Mouse (Mus musculus): ENCODE results near the gene Tgfbr2. TPM values are rescaled to one million over a fixed set of nuclear protein-coding genes. Genes with fewer than 3 reads are reported as not detected.

Gene Tgfbr2
- polyA plus RNA-seq, 1 experiment from 2014 or later, result 49.7 TPM

- no peak for ATAC-seq (ENCODE audit: low read depth)
- Histone ChIP-seq H3K4me2 (ENCODE audit: low read depth, low read length) (no peak overlapping the region), H3K9ac (ENCODE audit: low read depth, low read length) (no peak overlapping the region), H3K27me3 (replicated peaks; ENCODE audit: control insufficient read depth, insufficient read depth, low read length) (no peaks in the 10 kb centered on the region), H3K27ac (replicated peaks; ENCODE audit: low read depth, low read length) (no peak overlapping the region), H3K36me3 (ENCODE audit: control insufficient read depth, insufficient read depth, low read length) (peaks cover 46% of the 10 kb centered on the region), H3K4me3 (ENCODE audit: low read depth, low read length) (no peak overlapping the region), H3K9me3 (ENCODE audit: control insufficient read depth, low read length) (no peaks in the 10 kb centered on the region), H3K4me1 (ENCODE audit: control insufficient read depth, insufficient read depth, low read length) (peaks cover 5% of the 10 kb centered on the region; the same call in 1 of the 2 replicates)
- DNase-seq (ENCODE audit: low spot score), result no peak
- WGBS, result 74% methylated on average over 7 of the region's 7 CpGs
These were observed 83.9 kb downstream of the Tgfbr2 start for GRCm38 (mm10) chr9:116091101-116091841.

DNA sequence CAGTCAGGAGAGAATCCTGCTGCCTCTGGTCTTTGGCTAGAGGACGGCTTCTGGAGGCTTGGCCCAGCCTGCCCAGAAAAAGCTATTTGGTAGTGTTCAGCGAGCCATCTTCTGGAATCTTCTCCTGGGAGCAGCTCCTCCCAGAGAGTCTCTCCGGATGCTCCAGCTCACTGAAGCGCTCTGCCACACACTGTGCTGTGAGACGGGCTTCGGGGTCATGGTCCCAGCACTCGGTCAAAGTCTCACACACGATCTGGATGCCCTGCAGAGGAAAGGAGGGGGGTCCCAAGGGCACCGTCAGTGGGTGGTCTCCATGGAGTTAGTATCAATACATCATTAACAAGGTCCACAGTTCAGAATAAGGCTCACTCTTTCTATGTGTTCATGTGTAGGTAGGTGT, 84.9 kb downstream of the Tgfbr2 start:
- Histone ChIP-seq H3K4me3 (ENCODE audit: low read depth, low read length) (no peak overlapping the region), H3K4me2 (ENCODE audit: low read depth, low read length) (no peak overlapping the region), H3K9ac (ENCODE audit: low read depth, low read length) (no peak overlapping the region), H3K9me3 (ENCODE audit: control insufficient read depth, low read length) (no peaks in the 10 kb centered on the region), H3K27ac (replicated peaks; ENCODE audit: low read depth, low read length) (no peak overlapping the region), H3K36me3 (ENCODE audit: control insufficient read depth, insufficient read depth, low read length) (peaks cover 43% of the 10 kb centered on the region), H3K4me1 (ENCODE audit: control insufficient read depth, insufficient read depth, low read length) (peaks cover 5% of the 10 kb centered on the region; the same call in 1 of the 2 replicates), H3K27me3 (replicated peaks; ENCODE audit: control insufficient read depth, insufficient read depth, low read length) (no peaks in the 10 kb centered on the region)
- ATAC-seq (ENCODE audit: low read depth) (no peak), DNase-seq (ENCODE audit: low spot score) (no peak)
- 88% methylated on average over 9 of the region's 9 CpGs for WGBS

- 87% methylated on average over 9 of the region's 9 CpGs for WGBS
- H3K36me3 ChIP-seq (ENCODE audit: control insufficient read depth, insufficient read depth, low read length), result peaks cover 43% of the 10 kb centered on the region
- H3K4me2 ChIP-seq (ENCODE audit: low read depth, low read length), result no peak overlapping the region
- no peaks in the 10 kb centered on the region for H3K27me3 ChIP-seq (replicated peaks; ENCODE audit: control insufficient read depth, insufficient read depth, low read length)
- H3K4me1 ChIP-seq (ENCODE audit: control insufficient read depth, insufficient read depth, low read length), result peaks cover 5% of the 10 kb centered on the region; the same call in 1 of the 2 replicates
- DNase-seq (ENCODE audit: low spot score) (no peak), ATAC-seq (ENCODE audit: low read depth) (no peak)
- H3K4me3 ChIP-seq (ENCODE audit: low read depth, low read length), result no peak overlapping the region
- H3K9ac ChIP-seq (ENCODE audit: low read depth, low read length), result no peak overlapping the region
- H3K27ac ChIP-seq (replicated peaks; ENCODE audit: low read depth, low read length), result no peak overlapping the region
- H3K9me3 ChIP-seq (ENCODE audit: control insufficient read depth, low read length), result no peaks in the 10 kb centered on the region
These were observed 86.2 kb downstream of the Tgfbr2 start for GRCm38 (mm10) chr9:116088912-116089311.

- no peaks in the 10 kb centered on the region for H3K27me3 ChIP-seq (replicated peaks; ENCODE audit: control insufficient read depth, insufficient read depth, low read length)
- H3K4me1 ChIP-seq (ENCODE audit: control insufficient read depth, insufficient read depth, low read length), result peaks cover 5% of the 10 kb centered on the region; the same call in 1 of the 2 replicates
- 33% methylated on average over 5 of the region's 5 CpGs for WGBS
- no peak overlapping the region for H3K9ac ChIP-seq (ENCODE audit: low read depth, low read length)
- ATAC-seq (ENCODE audit: low read depth) (no peak), DNase-seq (ENCODE audit: low spot score) (peak; percentile 84)
- no peak overlapping the region for H3K4me2 ChIP-seq (ENCODE audit: low read depth, low read length)
- H3K36me3 ChIP-seq (ENCODE audit: control insufficient read depth, insufficient read depth, low read length), result peaks cover 43% of the 10 kb centered on the region
- no peak overlapping the region for H3K27ac ChIP-seq (replicated peaks; ENCODE audit: low read depth, low read length)
- no peak overlapping the region for H3K4me3 ChIP-seq (ENCODE audit: low read depth, low read length)
- H3K9me3 ChIP-seq (ENCODE audit: control insufficient read depth, low read length), result no peaks in the 10 kb centered on the region
These were observed 87.3 kb downstream of the Tgfbr2 start for GRCm38 (mm10) chr9:116087880-116088279.

DNA sequence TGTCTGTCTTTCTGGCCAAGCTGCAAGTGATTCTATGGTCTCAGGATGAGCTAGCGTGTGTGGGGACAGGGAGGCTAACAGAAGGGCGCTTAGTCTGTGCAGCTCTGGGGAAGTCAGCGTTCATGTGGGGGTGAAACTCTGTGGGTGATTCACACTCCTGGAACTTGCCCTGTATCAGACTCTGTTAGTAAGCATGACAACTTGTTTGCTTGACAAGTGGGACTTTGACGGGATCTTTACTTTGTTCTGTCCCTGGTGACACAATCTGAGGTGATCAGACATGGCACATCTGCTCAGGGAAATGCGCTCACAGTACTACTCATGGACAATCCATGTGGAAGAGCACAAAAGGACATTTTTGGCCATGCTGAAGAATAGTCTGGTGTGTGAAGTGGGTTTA, 87.9 kb downstream of the Tgfbr2 start:
- Histone ChIP-seq H3K36me3 (ENCODE audit: control insufficient read depth, insufficient read depth, low read length) (peaks cover 38% of the 10 kb centered on the region), H3K27ac (replicated peaks; ENCODE audit: low read depth, low read length) (no peak overlapping the region), H3K9ac (ENCODE audit: low read depth, low read length) (no peak overlapping the region), H3K4me2 (ENCODE audit: low read depth, low read length) (no peak overlapping the region), H3K4me1 (ENCODE audit: control insufficient read depth, insufficient read depth, low read length) (peaks cover 5% of the 10 kb centered on the region; the same call in 1 of the 2 replicates), H3K9me3 (ENCODE audit: control insufficient read depth, low read length) (no peaks in the 10 kb centered on the region), H3K27me3 (replicated peaks; ENCODE audit: control insufficient read depth, insufficient read depth, low read length) (no peaks in the 10 kb centered on the region), H3K4me3 (ENCODE audit: low read depth, low read length) (no peak overlapping the region)
- WGBS, result 94% methylated on average over 5 of the region's 5 CpGs
- DNase-seq (ENCODE audit: low spot score) (no peak), ATAC-seq (ENCODE audit: low read depth) (no peak)

- Histone ChIP-seq H3K27me3 (replicated peaks; ENCODE audit: control insufficient read depth, insufficient read depth, low read length) (no peaks in the 10 kb centered on the region), H3K9me3 (ENCODE audit: control insufficient read depth, low read length) (no peaks in the 10 kb centered on the region), H3K4me3 (ENCODE audit: low read depth, low read length) (no peak overlapping the region), H3K9ac (ENCODE audit: low read depth, low read length) (no peak overlapping the region), H3K27ac (replicated peaks; ENCODE audit: low read depth, low read length) (no peak overlapping the region), H3K4me1 (ENCODE audit: control insufficient read depth, insufficient read depth, low read length) (no peaks in the 10 kb centered on the region), H3K4me2 (ENCODE audit: low read depth, low read length) (no peak overlapping the region), H3K36me3 (ENCODE audit: control insufficient read depth, insufficient read depth, low read length) (peaks cover 26% of the 10 kb centered on the region)
- 88% methylated on average over 6 of the region's 6 CpGs for WGBS
- ATAC-seq (ENCODE audit: low read depth) (no peak), DNase-seq (ENCODE audit: low spot score) (no peak)
These were observed 89.2 kb downstream of the Tgfbr2 start for GRCm38 (mm10) chr9:116085999-116086398.

DNA sequence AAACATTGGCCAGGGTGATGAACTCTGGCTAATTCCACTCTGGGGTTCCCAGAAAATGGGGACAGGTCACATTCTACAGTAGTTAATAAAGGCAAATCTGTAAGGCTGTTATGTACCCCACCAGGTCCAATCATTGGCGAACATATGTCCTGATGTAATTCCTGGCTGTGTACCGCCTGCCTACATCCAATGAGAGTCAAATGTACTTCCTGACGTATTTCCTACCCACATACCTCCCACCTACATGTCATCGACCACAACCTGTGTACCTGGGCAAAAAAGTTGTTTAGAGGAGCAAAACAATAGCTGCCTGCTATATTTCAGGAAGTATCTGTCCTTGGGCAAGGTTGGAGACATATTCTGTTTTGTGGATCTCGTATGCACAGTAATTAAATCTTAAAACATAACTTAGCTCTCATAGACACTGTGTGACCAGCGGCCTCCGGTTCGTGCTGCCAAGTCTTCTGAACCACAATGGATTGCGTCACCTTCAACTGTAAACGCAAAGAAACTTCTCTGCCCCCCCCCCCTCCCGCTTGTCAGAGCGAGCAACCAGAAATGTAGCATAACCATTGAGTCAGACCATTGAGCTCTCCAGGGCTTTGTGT, 90.7 kb downstream of the Tgfbr2 start:
- DNase-seq (ENCODE audit: low spot score), result no peak
- no peaks in the 10 kb centered on the region for H3K27me3 ChIP-seq (replicated peaks; ENCODE audit: control insufficient read depth, insufficient read depth, low read length)
- ATAC-seq (ENCODE audit: low read depth), result no peak
- H3K27ac ChIP-seq (replicated peaks; ENCODE audit: low read depth, low read length), result no peak overlapping the region
- H3K9ac ChIP-seq (ENCODE audit: low read depth, low read length), result no peak overlapping the region
- peaks cover 12% of the 10 kb centered on the region for H3K36me3 ChIP-seq (ENCODE audit: control insufficient read depth, insufficient read depth, low read length)
- H3K4me2 ChIP-seq (ENCODE audit: low read depth, low read length), result no peak overlapping the region
- no peaks in the 10 kb centered on the region for H3K4me1 ChIP-seq (ENCODE audit: control insufficient read depth, insufficient read depth, low read length)
- 91% methylated on average over 12 of the region's 12 CpGs for WGBS
- no peak overlapping the region for H3K4me3 ChIP-seq (ENCODE audit: low read depth, low read length)
- no peaks in the 10 kb centered on the region for H3K9me3 ChIP-seq (ENCODE audit: control insufficient read depth, low read length)

DNA sequence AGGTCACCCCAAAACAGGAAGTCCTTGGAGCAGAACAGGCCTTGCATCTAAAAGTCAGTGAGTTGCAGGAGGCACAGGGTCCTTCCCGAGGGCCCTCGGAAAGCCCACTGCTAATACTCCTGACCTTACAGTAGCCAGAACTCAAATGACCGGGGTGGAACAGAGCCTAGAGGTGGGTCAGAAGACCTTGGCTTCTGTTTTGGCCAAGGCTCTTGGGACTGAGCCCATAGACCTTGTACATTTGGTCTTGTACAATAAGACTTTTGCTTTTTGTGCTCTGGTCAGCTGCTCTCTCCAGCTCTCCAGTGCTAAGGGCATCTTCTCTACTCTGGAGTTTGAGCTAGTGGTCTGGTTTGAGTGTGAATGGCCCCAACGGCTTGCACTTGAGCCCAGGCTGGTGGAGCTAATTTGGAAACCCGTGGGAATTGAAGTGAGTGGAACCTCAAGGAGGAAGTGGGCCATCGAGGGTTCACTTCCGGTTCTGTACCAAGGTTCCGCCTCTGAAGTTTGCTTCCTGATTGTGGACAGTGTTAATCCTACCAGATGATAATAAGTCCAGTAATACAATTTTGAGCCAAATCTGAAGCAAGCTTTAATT, 91.3 kb downstream of the Tgfbr2 start:
- H3K9me3 ChIP-seq (ENCODE audit: control insufficient read depth, low read length), result no peaks in the 10 kb centered on the region
- no peak overlapping the region for H3K9ac ChIP-seq (ENCODE audit: low read depth, low read length)
- no peaks in the 10 kb centered on the region for H3K27me3 ChIP-seq (replicated peaks; ENCODE audit: control insufficient read depth, insufficient read depth, low read length)
- no peak overlapping the region for H3K27ac ChIP-seq (replicated peaks; ENCODE audit: low read depth, low read length)
- peaks cover 6% of the 10 kb centered on the region for H3K36me3 ChIP-seq (ENCODE audit: control insufficient read depth, insufficient read depth, low read length)
- no peak for ATAC-seq (ENCODE audit: low read depth)
- H3K4me3 ChIP-seq (ENCODE audit: low read depth, low read length), result no peak overlapping the region
- no peak overlapping the region for H3K4me2 ChIP-seq (ENCODE audit: low read depth, low read length)
- DNase-seq (ENCODE audit: low spot score), result no peak
- no peaks in the 10 kb centered on the region for H3K4me1 ChIP-seq (ENCODE audit: control insufficient read depth, insufficient read depth, low read length)
- WGBS, result 86% methylated on average over 8 of the region's 8 CpGs

Data from embryonic facial prominence, embryonic 14.5 days (tissue).